ENCODE assay signal across 23 mouse cellular contexts in genomic region chr8:9971866-9972265, GRCm38 (mm10). TPM values are rescaled to one million over a fixed set of nuclear protein-coding genes. Genes with fewer than 3 reads are reported as not detected.
DNase-seq lines count a peak whose midpoint lies in the region; TF ChIP-seq lines count a peak whose summit lies in the region.
"Had no signal": no experiment of that assay in that cellular context is flagged by ENCODE, and none has a peak within 500 bp of the region (broad histone marks: within the 10 kb centered on the region; RNA-seq: fewer than 3 reads in every experiment).

No protein-coding gene starts in this region.

- H3K4me1 ChIP-seq in thymus, adult 2 months (replicated peaks; ENCODE audit: control insufficient read depth, insufficient read depth, low read length), result peaks cover 10% of the 10 kb centered on the region

- H3K4me3 ChIP-seq in thymus, adult 2 months (ENCODE audit: control insufficient read depth, insufficient read depth, low read length), result no peak overlapping the region
- no peak overlapping the region for H3K4me3 ChIP-seq in layer of hippocampus, adult 2 months
- H3K4me3 ChIP-seq: embryonic facial prominence, embryonic 10.5 days; embryonic facial prominence, embryonic 12.5 days; forebrain, embryonic 13.5 days; forebrain, embryonic 15.5 days had no signal

- peaks cover 51% of the 10 kb centered on the region for H3K36me3 ChIP-seq in thymus, adult 2 months (ENCODE audit: control insufficient read depth, insufficient read depth, low read length)

- no peaks in the 10 kb centered on the region for H3K27me3 ChIP-seq in thymus, adult 2 months (ENCODE audit: control insufficient read depth, insufficient read depth, low read length)
- H3K27me3 ChIP-seq: CH12.LX; embryonic facial prominence, embryonic 12.5 days; forebrain, embryonic 13.5 days; forebrain, embryonic 15.5 days had no signal

- no peak for TF ChIP-seq POLR2A in thymus, adult 2 months (IDR thresholded peaks at IDR 0.05; ENCODE audit: control insufficient read depth, extremely low read depth, insufficient read depth, low read length, poor library complexity)

- WGBS in thymus, adult 2 months, result 94% methylated on average over 9 of the region's 9 CpGs

- H3K27ac ChIP-seq in thymus, adult 2 months (ENCODE audit: control insufficient read depth, insufficient read depth, low read length), result no peak overlapping the region
- no peak overlapping the region for H3K27ac ChIP-seq in layer of hippocampus, adult 2 months
- H3K27ac ChIP-seq: embryonic facial prominence, embryonic 10.5 days; embryonic facial prominence, embryonic 12.5 days; forebrain, embryonic 13.5 days; forebrain, embryonic 15.5 days had no signal

- DNase-seq in thymus, postnatal 0 days (ENCODE audit: low spot score), result peak; percentile 18
- DNase-seq in thymus, adult 2 months, result no peak
- peak; percentile 32 for DNase-seq in thymus, postnatal 4 days
- DNase-seq in thymus, adult 18-20 months, result no peak
- DNase-seq in T-cell, adult 2 months (ENCODE audit: low spot score), result peak; percentile 50
- DNase-seq in naive thymus-derived CD4-positive, alpha-beta T cell, adult 2 months (ENCODE audit: low read depth), result peak; percentile 68
- no peak for DNase-seq in layer of hippocampus, adult 2 months (ENCODE audit: low spot score in 2 of 2)
- DNase-seq in MN1 (ENCODE audit: low spot score), result no peak
- DNase-seq: adrenal gland, adult 8-10 months; adrenal gland, postnatal 14 days; adrenal gland, postnatal 36 days; cerebellum, adult 11-12 months; cerebellum, adult 2 months; cerebellum, adult 9-10 months; cerebellum, postnatal 10 days; cerebellum, postnatal 25 days; forebrain, postnatal 0 days had no signal

- TF ChIP-seq CTCF in thymus, adult 2 months (IDR thresholded peaks at IDR 0.05; ENCODE audit: borderline replicate concordance, control insufficient read depth, extremely low read depth, insufficient read depth, low read length, poor library complexity), result no peak
- no peak for TF ChIP-seq CTCF in layer of hippocampus, adult 2 months (conservative IDR thresholded peaks at IDR 0.05)

RNA-seq across cellular contexts. Expression of gene Lig4, which starts 5.6 kb away (rescaled TPM):
- 34.4 and 36.5 TPM in 2 replicates for polyA plus RNA-seq in thymus, postnatal 0 days (2015; fragmentation: Nextera tagmentation; extraction: Ambion mirVana)
- polyA plus RNA-seq in thymus, adult 2 months (2012; rRNA removed), result 16.0 and 18.3 TPM in 2 replicates
- 10 to 100 TPM; 11.2 to 11.6 TPM for total RNA-seq in layer of hippocampus, adult 2 months (2021)

RNA-seq across cellular contexts. Expression of gene Abhd13, which starts 5.6 kb away (rescaled TPM):
- polyA plus RNA-seq in thymus, postnatal 0 days (2015; fragmentation: Nextera tagmentation; extraction: Ambion mirVana), result 17.9 and 19.0 TPM in 2 replicates
- polyA plus RNA-seq in thymus, adult 2 months (2012; rRNA removed), result 10.5 and 10.9 TPM in 2 replicates
- 10 to 100 TPM; 27.8 to 28.2 TPM for total RNA-seq in layer of hippocampus, adult 2 months (2021)

RNA-seq across cellular contexts. Expression of gene Tnfsf13b, which starts 34.4 kb away (rescaled TPM):
- polyA plus RNA-seq in thymus, postnatal 0 days (2015; fragmentation: Nextera tagmentation; extraction: Ambion mirVana), result 0.53 and 1.1 TPM in 2 replicates
- 1.5 and 1.7 TPM in 2 replicates for polyA plus RNA-seq in thymus, adult 2 months (2012; rRNA removed)
- total RNA-seq in layer of hippocampus, adult 2 months (2021), result 1 to 10 TPM; 1.5 to 2.2 TPM
- polyA plus RNA-seq: embryonic facial prominence, embryonic 10.5 days; G1E had no signal

Comparison
In these comparisons a context has a peak if more than half of its experiments do, and no peak if none do; other contexts are left out.
1. DNase-seq: peak in thymus, postnatal 0 days (single experiment), thymus, postnatal 4 days (single experiment), T-cell, adult 2 months (single experiment) and naive thymus-derived CD4-positive, alpha-beta T cell, adult 2 months (single experiment); none in thymus, adult 2 months (single experiment), thymus, adult 18-20 months (0 of 2), layer of hippocampus, adult 2 months (0 of 2) and MN1 (single experiment).